Mouse (Mus musculus): ENCODE results near the gene Tspan15. TPM values are rescaled to one million over a fixed set of nuclear protein-coding genes. Genes with fewer than 3 reads are reported as not detected.

Tspan15 gene
- total RNA-seq, 4 experiments from 2014 or later = 17.5 to 29.9 (median 21.7) TPM

Small RNAs within 50 kb of the gene (microRNA-seq; reads per million reads assigned to microRNA genes)
- 0.50 to 1.2 reads per million in 2 experiments for gene Mir7662

Other genes starting within 250 kb of the Tspan15 start
- gene Neurog3, start 98.2 kb downstream of the Tspan15 start, total RNA-seq (2022) = not detected
- gene Fam241b, start 87.3 kb downstream of the Tspan15 start, total RNA-seq (2022) = 10 to 100 TPM in 2 of 4 experiments, 1 to 10 TPM in 2; 5.6 to 11.7 (median 8.7) TPM
- 10 to 100 TPM; 27.8 to 76.4 (median 46.5) TPM for gene Tacr2, start 21.2 kb upstream of the Tspan15 start, total RNA-seq (2022)
- gene Hk1, start 148.7 kb upstream of the Tspan15 start, total RNA-seq (2022) = 10 to 100 TPM; 32.4 to 53.5 (median 42.9) TPM
- not detected for gene Hkdc1, start 191.2 kb upstream of the Tspan15 start, total RNA-seq (2022)
- under 1 TPM; 0.31 to 0.56 (median 0.36) TPM for gene 4930507D05Rik, start 218.2 kb upstream of the Tspan15 start, total RNA-seq (2022)
- gene Supv3l1, start 218.5 kb upstream of the Tspan15 start, total RNA-seq (2022) = 10 to 100 TPM; 30.6 to 36.8 (median 34.8) TPM